28 mouse cellular contexts compared by ENCODE assay signal in genomic region chr6:144584854-144585253, GRCm38 (mm10).
A peak's percentile ranks its signal among the peaks of the same experiment; 100 is the strongest.
DNase-seq lines count a peak whose midpoint lies in the region; ATAC-seq and TF ChIP-seq lines count a peak whose summit lies in the region.
"Had no signal": no experiment of that assay in that cellular context is flagged by ENCODE, and none has a peak within 500 bp of the region (broad histone marks: within the 10 kb centered on the region; RNA-seq: fewer than 3 reads in every experiment).

No protein-coding gene starts in this region.

- H3K9ac ChIP-seq in kidney, embryonic 15.5 days: no peak overlapping the region
- H3K9ac ChIP-seq in liver, postnatal 0 days (replicated peaks): no peak overlapping the region
- no peak overlapping the region for H3K9ac ChIP-seq in forebrain, postnatal 0 days
- H3K9ac ChIP-seq: embryonic facial prominence, embryonic 15.5 days; forebrain, embryonic 12.5 days; limb, embryonic 13.5 days; neural tube, embryonic 12.5 days had no signal

- TF ChIP-seq EP300 in liver, postnatal 0 days (IDR thresholded peaks at IDR 0.05; ENCODE audit: low read depth): no peak

- no peaks in the 10 kb centered on the region for H3K9me3 ChIP-seq in kidney, embryonic 15.5 days (replicated peaks)
- H3K9me3 ChIP-seq in megakaryocyte, embryonic 14.5 days: 0 out of 2 replicates have a peak, but pooled peaks cover 6% of the 10 kb centered on the region
- no peaks in the 10 kb centered on the region for H3K9me3 ChIP-seq in liver, postnatal 0 days (ENCODE audit: low read length)
- no peaks in the 10 kb centered on the region for H3K9me3 ChIP-seq in forebrain, postnatal 0 days (ENCODE audit: low read length)
- H3K9me3 ChIP-seq: embryonic facial prominence, embryonic 10.5 days; embryonic facial prominence, embryonic 15.5 days; forebrain, embryonic 12.5 days; limb, embryonic 13.5 days; midbrain, embryonic 10.5 days; neural tube, embryonic 12.5 days had no signal

- ATAC-seq in kidney, embryonic 15.5 days (replicated peaks; ENCODE audit: low FRiP score): peak; percentile 71
- peak; percentile 63 for ATAC-seq in granulocyte monocyte progenitor cell, adult 5-6 weeks (replicated peaks; ENCODE audit: poor library complexity, severe bottlenecking)
- ATAC-seq in liver, postnatal 0 days: no peak
- ATAC-seq in forebrain, postnatal 0 days: no peak
- ATAC-seq: hindbrain, embryonic 16.5 days had no signal

- H3K36me3 ChIP-seq in kidney, embryonic 15.5 days: no peaks in the 10 kb centered on the region
- no peaks in the 10 kb centered on the region for H3K36me3 ChIP-seq in megakaryocyte, embryonic 14.5 days (replicated peaks; ENCODE audit: low read length)
- H3K36me3 ChIP-seq in liver, postnatal 0 days (replicated peaks; ENCODE audit: insufficient read depth, low read length): no peaks in the 10 kb centered on the region
- no peaks in the 10 kb centered on the region for H3K36me3 ChIP-seq in forebrain, postnatal 0 days (ENCODE audit: insufficient read depth)
- H3K36me3 ChIP-seq: embryonic facial prominence, embryonic 10.5 days; embryonic facial prominence, embryonic 15.5 days; forebrain, embryonic 12.5 days; limb, embryonic 13.5 days; midbrain, embryonic 10.5 days; neural tube, embryonic 12.5 days had no signal

- WGBS in kidney, embryonic 15.5 days: 40% methylated on average over 5 of the region's 5 CpGs
- 37% methylated on average over 5 of the region's 5 CpGs for WGBS in liver, postnatal 0 days (ENCODE audit: insufficient replicate concordance)
- 54% methylated on average over 5 of the region's 5 CpGs for WGBS in forebrain, postnatal 0 days

- H3K4me3 ChIP-seq in kidney, embryonic 15.5 days (replicated peaks): no peak overlapping the region
- H3K4me3 ChIP-seq in megakaryocyte, embryonic 14.5 days (replicated peaks): peak overlapping the region; percentile 36
- H3K4me3 ChIP-seq in liver, postnatal 0 days (ENCODE audit: low read depth, low read length): no peak overlapping the region
- no peak overlapping the region for H3K4me3 ChIP-seq in forebrain, postnatal 0 days (ENCODE audit: low read depth, low read length)
- H3K4me3 ChIP-seq: embryonic facial prominence, embryonic 10.5 days; embryonic facial prominence, embryonic 15.5 days; forebrain, embryonic 12.5 days; heart, adult 2 months; layer of hippocampus, adult 2 months; limb, embryonic 13.5 days; midbrain, embryonic 10.5 days; myocyte; neural tube, embryonic 12.5 days had no signal

- TF ChIP-seq CTCF in liver, postnatal 0 days (IDR thresholded peaks at IDR 0.05; ENCODE audit: low read depth): no peak
- TF ChIP-seq CTCF in forebrain, postnatal 0 days (IDR thresholded peaks at IDR 0.05; ENCODE audit: low read depth): no peak

- no peak for DNase-seq in kidney, postnatal 25 days
- DNase-seq in 3T3-L1 (ENCODE audit: low read depth, low spot score): peak; percentile 12
- DNase-seq in heart, adult 18-20 months: no peak
- no peak for DNase-seq in liver, postnatal 0 days
- no peak for DNase-seq in forebrain, postnatal 0 days
- DNase-seq: adrenal gland, postnatal 25 days; cerebellum, adult 11-12 months; cerebellum, adult 9-11 months; gastrocnemius, postnatal 25 days; heart, adult 2 months; heart, postnatal 14 days; kidney, adult 9 months; lung, postnatal 4 days; right cerebral cortex, adult 18-20 months; thymus, postnatal 14 days had no signal

- peak overlapping the region; percentile 41; the same call in 1 of the 2 replicates for H3K27ac ChIP-seq in kidney, embryonic 15.5 days
- no peak overlapping the region for H3K27ac ChIP-seq in liver, postnatal 0 days (ENCODE audit: low read depth)
- H3K27ac ChIP-seq in forebrain, postnatal 0 days (ENCODE audit: low read depth, low read length): no peak overlapping the region
- H3K27ac ChIP-seq: embryonic facial prominence, embryonic 10.5 days; embryonic facial prominence, embryonic 15.5 days; forebrain, embryonic 12.5 days; heart, adult 2 months; layer of hippocampus, adult 2 months; limb, embryonic 13.5 days; midbrain, embryonic 10.5 days; neural tube, embryonic 12.5 days had no signal

- no peaks in the 10 kb centered on the region for H3K27me3 ChIP-seq in kidney, embryonic 15.5 days
- peaks cover 6% of the 10 kb centered on the region for H3K27me3 ChIP-seq in megakaryocyte, embryonic 14.5 days (replicated peaks)
- no peaks in the 10 kb centered on the region for H3K27me3 ChIP-seq in liver, postnatal 0 days (ENCODE audit: insufficient read depth, low read length)
- H3K27me3 ChIP-seq in forebrain, postnatal 0 days (ENCODE audit: insufficient read depth, low read length): no peaks in the 10 kb centered on the region
- H3K27me3 ChIP-seq: embryonic facial prominence, embryonic 15.5 days; limb, embryonic 13.5 days; neural tube, embryonic 12.5 days had no signal

- peaks cover 16% of the 10 kb centered on the region; the same call in 1 of the 2 replicates for H3K4me1 ChIP-seq in kidney, embryonic 15.5 days
- H3K4me1 ChIP-seq in megakaryocyte, embryonic 14.5 days: peaks cover 3% of the 10 kb centered on the region; the same call in 1 of the 2 replicates
- 0 out of 2 replicates have a peak, but pooled peaks cover 3% of the 10 kb centered on the region for H3K4me1 ChIP-seq in liver, postnatal 0 days (ENCODE audit: insufficient read depth)
- no peaks in the 10 kb centered on the region for H3K4me1 ChIP-seq in forebrain, postnatal 0 days (ENCODE audit: insufficient read depth)
- H3K4me1 ChIP-seq: embryonic facial prominence, embryonic 15.5 days; neural tube, embryonic 12.5 days had no signal

- H3K4me2 ChIP-seq in kidney, embryonic 15.5 days: no peak overlapping the region
- no peak overlapping the region for H3K4me2 ChIP-seq in liver, postnatal 0 days (ENCODE audit: low read depth, low read length)
- no peak overlapping the region for H3K4me2 ChIP-seq in forebrain, postnatal 0 days (ENCODE audit: low read depth)
- H3K4me2 ChIP-seq: embryonic facial prominence, embryonic 15.5 days; forebrain, embryonic 12.5 days; limb, embryonic 13.5 days; liver, embryonic 11.5 days; neural tube, embryonic 12.5 days had no signal

Comparison
In these comparisons a context has a peak if more than half of its experiments do, and no peak if none do; other contexts are left out.
1. ATAC-seq: peak in kidney, embryonic 15.5 days (single experiment) and granulocyte monocyte progenitor cell, adult 5-6 weeks (single experiment); none in liver, postnatal 0 days (single experiment) and forebrain, postnatal 0 days (single experiment).